Mouse (Mus musculus) brain, embryonic 14.5 days (tissue): ENCODE data around the gene Fam189b. TPM values are rescaled to one million over a fixed set of nuclear protein-coding genes. Genes with fewer than 3 reads are reported as not detected.
"Not testable (repeated sequence)": the region's sequence is repeated elsewhere in the genome, so short reads cannot be mapped to it uniquely, and the experiment has no call there.

Experiments used
- DNase-seq: peaks from one replicate; pipeline ENCODE4 v3.0.0-alpha.2; 2011; ENCODE audit warnings: low read depth
- CTCF ChIP-seq: fragments of 200-500 bp; IDR thresholded peaks from 2 replicates; pipeline ENCODE4 v1.5.1; 2012; ENCODE audit warnings: inconsistent platforms, mild to moderate bottlenecking, moderate library complexity, borderline replicate concordance; ENCODE audit not compliant: insufficient read depth, insufficient read length; ENCODE audit errors: extremely low read depth
- POLR2A ChIP-seq: fragments of 200-500 bp; IDR thresholded peaks from 2 replicates; pipeline ENCODE4 v1.6.1; 2012; ENCODE audit warnings: mild to moderate bottlenecking, inconsistent platforms, borderline replicate concordance; ENCODE audit not compliant: poor library complexity, insufficient read depth, insufficient read length, severe bottlenecking; ENCODE audit errors: extremely low read depth
- polyA plus RNA-seq: library from polyadenylated mRNA; depleted of rRNA; stranded (reverse); fragments of >200 nt; gene quantifications from 2 replicates; pipeline ENCODE4 v1.2.3, GENCODE M21; 2012

Gene Fam189b
- polyA plus RNA-seq, 1 experiment: 69.1 TPM

GRCm38 (mm10) chr3:89159211-89159610, 23.7 kb upstream of the Fam189b start:
- TF ChIP-seq POLR2A: no peak
- no peak for TF ChIP-seq CTCF
- peak; percentile 31 for DNase-seq

GRCm38 (mm10) chr3:89159616-89160344, 23.2 kb upstream of the Fam189b start, which contains the start of gene Hcn3:
Hcn3 (minus strand) TSS chr3:89160196.
- TF ChIP-seq POLR2A (peak; percentile 59; the same call in 1 of the 2 replicates), CTCF (peak; percentile 51; the same call in 1 of the 2 replicates)
- DNase-seq: peak; percentile 91

DNA sequence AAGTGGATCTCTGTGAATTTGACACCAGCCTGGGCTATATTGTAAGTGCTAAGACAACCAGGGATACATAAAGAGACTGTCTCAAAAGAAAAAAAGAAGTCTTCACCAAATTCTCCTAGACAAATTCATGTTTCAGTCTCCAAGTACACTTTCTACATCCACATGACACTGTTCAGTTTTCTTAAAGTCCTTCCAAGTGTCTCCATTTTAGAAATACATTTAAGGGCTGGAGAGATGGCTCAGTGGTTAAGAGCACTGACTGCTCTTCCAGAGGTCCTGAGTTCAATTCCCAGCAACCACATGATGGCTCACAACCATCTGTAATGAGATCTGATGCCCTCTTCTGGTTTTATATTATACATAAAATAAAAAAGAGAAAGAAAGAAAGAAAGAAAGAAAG, 21.7 kb upstream of the Fam189b start:
- DNase-seq: not testable (repeated sequence)

- no peak for DNase-seq
- TF ChIP-seq CTCF (no peak), POLR2A (no peak)
Observed at GRCm38 (mm10) chr3:89161786-89162185, 21.2 kb upstream of the Fam189b start.

DNA sequence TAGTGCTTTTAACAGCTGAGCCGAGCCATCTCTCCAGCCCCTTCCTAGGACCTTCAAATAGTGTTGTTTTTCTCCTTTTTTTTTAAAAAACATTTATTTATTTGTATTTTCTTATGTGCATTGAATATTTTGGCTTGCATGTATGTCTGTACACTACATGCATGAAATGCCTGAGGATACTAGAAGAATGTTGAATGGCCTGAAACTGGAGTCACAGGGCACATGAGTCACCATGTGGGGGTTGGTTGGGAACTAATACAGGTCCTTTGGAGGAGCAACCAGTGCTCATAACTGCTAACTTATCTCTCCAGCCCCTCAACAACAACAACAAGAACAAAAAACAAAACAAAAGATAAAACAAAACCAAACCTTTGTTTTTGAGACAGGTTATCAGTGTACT, 19.8 kb upstream of the Fam189b start:
- DNase-seq: no peak

GRCm38 (mm10) chr3:89163643-89164245, 19.2 kb upstream of the Fam189b start:
- no peak for TF ChIP-seq CTCF
- no peak for TF ChIP-seq POLR2A
- DNase-seq: no peak

More for the DNA sequence above, 19.8 kb upstream of the Fam189b start:
- no peak for TF ChIP-seq CTCF
- TF ChIP-seq POLR2A: no peak

GRCm38 (mm10) chr3:89164506-89165267, 18.3 kb upstream of the Fam189b start, which contains the start of gene Clk2:
Clk2 (plus strand) TSS chr3:89164795.
- DNase-seq: peak; percentile 97
- TF ChIP-seq POLR2A (peak; percentile 94), CTCF (no peak)

DNA sequence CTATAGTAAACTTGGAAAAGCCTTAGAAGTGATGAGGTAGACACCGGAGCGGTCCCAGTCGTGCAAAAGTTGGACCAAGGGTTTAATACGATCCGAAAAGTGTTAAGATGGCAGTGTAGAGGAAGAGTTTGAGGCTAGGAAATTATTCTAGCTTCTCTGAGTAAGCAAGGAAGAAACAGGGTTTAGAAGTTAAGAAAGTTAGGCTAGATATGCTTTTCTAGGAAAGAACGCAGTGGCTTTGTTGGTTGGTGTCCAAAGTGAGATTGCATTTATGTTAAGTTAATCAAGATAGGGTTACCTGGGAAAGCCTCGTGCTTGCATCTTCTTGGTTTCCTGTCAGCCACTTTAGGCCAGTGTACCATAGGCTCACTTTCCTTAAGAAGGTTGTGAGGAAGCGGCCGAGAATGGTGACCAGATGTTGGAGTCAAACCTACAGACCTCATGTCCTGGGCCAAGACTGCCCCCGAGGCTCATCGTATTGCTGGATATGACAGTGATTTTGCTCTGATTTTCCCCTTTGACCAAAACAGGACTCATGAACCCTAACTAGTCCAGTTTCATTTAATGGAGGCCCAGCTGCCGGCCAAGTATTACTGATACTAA, 17.6 kb upstream of the Fam189b start:
- no peak for TF ChIP-seq CTCF
- TF ChIP-seq POLR2A: no peak
- no peak for DNase-seq

DNA sequence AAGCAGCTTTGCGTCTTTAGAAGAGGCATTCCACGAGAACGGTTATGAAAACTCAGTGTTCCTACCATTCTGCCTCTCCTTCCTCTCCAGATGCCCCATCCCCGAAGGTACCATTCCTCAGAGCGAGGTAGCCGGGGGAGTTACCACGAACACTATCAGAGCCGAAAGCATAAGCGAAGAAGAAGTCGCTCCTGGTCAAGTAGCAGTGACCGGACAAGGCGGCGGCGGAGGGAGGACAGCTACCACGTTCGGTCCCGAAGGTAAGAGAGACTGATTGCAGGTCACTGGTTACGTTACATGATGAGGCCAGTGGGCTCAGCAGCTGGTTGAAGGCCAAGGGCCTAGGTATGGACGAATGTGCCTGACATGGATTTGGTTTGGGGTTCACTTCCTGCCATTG, 16.0 kb upstream of the Fam189b start:
- TF ChIP-seq POLR2A: no peak
- no peak for TF ChIP-seq CTCF
- DNase-seq: no peak

- no peak for TF ChIP-seq CTCF
- TF ChIP-seq POLR2A: no peak
- no peak for DNase-seq
Observed at GRCm38 (mm10) chr3:89174844-89175243, 8.1 kb upstream of the Fam189b start.

DNA sequence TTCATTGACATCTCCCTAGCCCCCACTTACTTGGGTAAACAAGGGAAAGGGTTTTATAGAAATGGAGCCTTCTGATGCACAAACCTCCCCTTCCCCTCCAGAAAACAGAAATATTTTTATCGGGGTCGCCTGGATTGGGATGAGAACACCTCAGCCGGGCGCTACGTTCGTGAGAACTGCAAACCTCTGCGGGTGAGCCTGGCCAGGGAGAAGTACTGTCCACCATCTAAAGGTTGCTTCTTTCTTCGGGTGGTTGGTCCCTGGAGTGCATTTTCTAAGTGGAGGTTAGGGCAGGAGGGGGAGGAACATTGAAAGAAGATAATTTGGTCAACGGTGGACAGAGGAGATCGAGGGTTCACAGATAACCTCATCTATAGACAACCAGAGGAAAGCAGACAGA, 7.4 kb upstream of the Fam189b start:
- DNase-seq: no peak
- TF ChIP-seq POLR2A: no peak
- no peak for TF ChIP-seq CTCF
